Mouse (Mus musculus) intestine, embryonic 14.5 days (tissue): ENCODE measurements around the gene Hdac11. TPM values are rescaled to one million over a fixed set of nuclear protein-coding genes. Genes with fewer than 3 reads are reported as not detected.
A peak's percentile ranks its signal among the peaks of the same experiment; 100 is the strongest.

ENCODE experiments used
- ATAC-seq: fragments of 200-750 bp; cut with Nextera tagmentation; replicated peaks from 2 replicates; pipeline ENCODE4 v1.8.0; 2017; ENCODE audit warnings: low read depth, moderate number of reproducible peaks, moderate TSS enrichment, moderate library complexity; ENCODE audit not compliant: low FRiP score, low TSS enrichment
- DNase-seq: peaks from one replicate; pipeline ENCODE4 v3.0.0-alpha.2; 2018; ENCODE audit warnings: low spot score
- H3K27ac ChIP-seq: fragments of 300-500 bp; sonication (generic); 2 replicates; pipeline ENCODE4 v1.5.1; 2014; ENCODE audit warnings: low read depth, mild to moderate bottlenecking, control low read depth
- H3K27me3 ChIP-seq: fragments of 300-500 bp; sonication (generic); replicated peaks from 2 replicates; pipeline ENCODE4 v1.6.1; 2014; ENCODE audit warnings: low read length, control low read depth; ENCODE audit not compliant: control insufficient read depth, insufficient read depth
- H3K36me3 ChIP-seq: fragments of 300-500 bp; sonication (generic); 2 replicates; pipeline ENCODE4 v1.6.1; 2014; ENCODE audit warnings: low read length, control low read depth; ENCODE audit not compliant: control insufficient read depth, insufficient read depth
- H3K4me1 ChIP-seq: fragments of 300-500 bp; sonication (generic); replicated peaks from 2 replicates; pipeline ENCODE4 v1.6.1; 2014; ENCODE audit warnings: low read length, control low read depth, mixed read lengths; ENCODE audit not compliant: control insufficient read depth, insufficient read depth
- H3K4me2 ChIP-seq: fragments of 300-500 bp; sonication (generic); 2 replicates; pipeline ENCODE4 v1.6.1; 2014; ENCODE audit warnings: low read length
- H3K4me3 ChIP-seq: fragments of 300-500 bp; sonication (generic); 2 replicates; pipeline ENCODE4 v1.5.1; 2014; ENCODE audit warnings: low read depth, low read length, control low read depth, mixed read lengths
- H3K9ac ChIP-seq: fragments of 300-500 bp; sonication (generic); 2 replicates; pipeline ENCODE4 v1.6.1; 2014; ENCODE audit warnings: mild to moderate bottlenecking, low read length
- H3K9me3 ChIP-seq: fragments of 300-500 bp; sonication (generic); 2 replicates; pipeline ENCODE4 v1.6.1; 2016; ENCODE audit warnings: low read length, control low read depth; ENCODE audit not compliant: control insufficient read depth
- WGBS: fragments of 180-500 bp; shearing (Covaris S2); extraction: QIAGEN DNeasy Blood & Tissue Kit; methylation state at CpG from one replicate; pipeline ENCODE4 v1.1.7; 2014; 5-methylcytosine and 5-hydroxymethylcytosine counted together
- polyA plus RNA-seq: library from polyadenylated mRNA; unstranded; fragments of >200 nt; fragmentation: Nextera tagmentation; extraction: Ambion mirVana; gene quantifications from 2 replicates; pipeline ENCODE4 v1.2.1, GENCODE M21; 2014

The Hdac11 gene
- polyA plus RNA-seq, 1 experiment from 2014 or later = 9.6 TPM

- no peak overlapping the region for H3K4me3 ChIP-seq
- H3K36me3 ChIP-seq = peaks cover 11% of the 10 kb centered on the region; the same call in 1 of the 2 replicates
- no peaks in the 10 kb centered on the region for H3K27me3 ChIP-seq
- no peak for DNase-seq
- no peak overlapping the region for H3K9ac ChIP-seq
- no peaks in the 10 kb centered on the region for H3K4me1 ChIP-seq
- H3K27ac ChIP-seq = no peak overlapping the region
- H3K9me3 ChIP-seq = no peaks in the 10 kb centered on the region
- 65% methylated on average over 3 of the region's 3 CpGs for WGBS
- no peak overlapping the region for H3K4me2 ChIP-seq
- ATAC-seq = 0 out of 2 replicates have a peak, but pooled peaks have one; percentile 17
Measured at GRCm38 (mm10) chr6:91167828-91168227, 11.4 kb downstream of the Hdac11 start.

GRCm38 (mm10) chr6:91169129-91169528, 12.7 kb downstream of the Hdac11 start:
- no peak overlapping the region for H3K9ac ChIP-seq
- 82% methylated on average over 8 of the region's 8 CpGs for WGBS
- ATAC-seq = no peak
- H3K27ac ChIP-seq = no peak overlapping the region
- H3K4me3 ChIP-seq = no peak overlapping the region
- no peaks in the 10 kb centered on the region for H3K4me1 ChIP-seq
- no peak for DNase-seq
- no peak overlapping the region for H3K4me2 ChIP-seq
- no peaks in the 10 kb centered on the region for H3K9me3 ChIP-seq
- peaks cover 11% of the 10 kb centered on the region; the same call in 1 of the 2 replicates for H3K36me3 ChIP-seq
- no peaks in the 10 kb centered on the region for H3K27me3 ChIP-seq

- Histone ChIP-seq H3K4me1 (no peaks in the 10 kb centered on the region), H3K4me2 (no peak overlapping the region), H3K4me3 (no peak overlapping the region), H3K9ac (no peak overlapping the region), H3K36me3 (peaks cover 10% of the 10 kb centered on the region; the same call in 1 of the 2 replicates), H3K27ac (no peak overlapping the region), H3K9me3 (no peaks in the 10 kb centered on the region), H3K27me3 (no peaks in the 10 kb centered on the region)
- 77% methylated on average over 3 of the region's 3 CpGs for WGBS
- no peak for DNase-seq
- no peak for ATAC-seq
Measured at GRCm38 (mm10) chr6:91171396-91171895, 15.0 kb downstream of the Hdac11 start.

- no peak overlapping the region for H3K27ac ChIP-seq
- WGBS = 77% methylated on average over 2 of the region's 2 CpGs
- no peaks in the 10 kb centered on the region for H3K4me1 ChIP-seq
- no peaks in the 10 kb centered on the region for H3K27me3 ChIP-seq
- DNase-seq (no peak), ATAC-seq (no peak)
- no peak overlapping the region for H3K9ac ChIP-seq
- peaks cover 6% of the 10 kb centered on the region; the same call in 1 of the 2 replicates for H3K36me3 ChIP-seq
- H3K4me3 ChIP-seq = no peak overlapping the region
- no peaks in the 10 kb centered on the region for H3K9me3 ChIP-seq
- no peak overlapping the region for H3K4me2 ChIP-seq
Measured at GRCm38 (mm10) chr6:91172381-91172780, 15.9 kb downstream of the Hdac11 start.

- ATAC-seq (peak; percentile 28; the same call in 1 of the 2 replicates), DNase-seq (peak; percentile 78)
- Histone ChIP-seq H3K9me3 (no peaks in the 10 kb centered on the region), H3K4me2 (no peak overlapping the region), H3K9ac (no peak overlapping the region), H3K27me3 (no peaks in the 10 kb centered on the region), H3K4me1 (no peaks in the 10 kb centered on the region), H3K36me3 (peaks cover 6% of the 10 kb centered on the region; the same call in 1 of the 2 replicates), H3K4me3 (no peak overlapping the region), H3K27ac (no peak overlapping the region)
- 42% methylated on average over 7 of the region's 7 CpGs for WGBS
Measured at GRCm38 (mm10) chr6:91173221-91173880, 16.9 kb downstream of the Hdac11 start.

- Histone ChIP-seq H3K27ac (no peak overlapping the region), H3K36me3 (peaks cover 4% of the 10 kb centered on the region; the same call in 1 of the 2 replicates), H3K9ac (no peak overlapping the region), H3K4me1 (no peaks in the 10 kb centered on the region), H3K9me3 (no peaks in the 10 kb centered on the region), H3K4me3 (no peak overlapping the region), H3K4me2 (no peak overlapping the region), H3K27me3 (no peaks in the 10 kb centered on the region)
- 0 out of 2 replicates have a peak, but pooled peaks have one; percentile 32 for ATAC-seq
- 65% methylated on average over 3 of the region's 3 CpGs for WGBS
- no peak for DNase-seq
Measured at GRCm38 (mm10) chr6:91174211-91174610, 17.7 kb downstream of the Hdac11 start.

GRCm38 (mm10) chr6:91180767-91181171, 24.3 kb downstream of the Hdac11 start:
- no peaks in the 10 kb centered on the region for H3K27me3 ChIP-seq
- no peaks in the 10 kb centered on the region; the same call in 1 of the 2 replicates for H3K4me1 ChIP-seq
- H3K4me2 ChIP-seq = no peak overlapping the region
- ATAC-seq (0 out of 2 replicates have a peak, but pooled peaks have one; percentile 8), DNase-seq (no peak)
- H3K9ac ChIP-seq = no peak overlapping the region
- no peak overlapping the region for H3K27ac ChIP-seq
- 60% methylated on average over 9 of the region's 9 CpGs for WGBS
- H3K36me3 ChIP-seq = no peaks in the 10 kb centered on the region
- H3K9me3 ChIP-seq = no peaks in the 10 kb centered on the region
- no peak overlapping the region for H3K4me3 ChIP-seq

- Histone ChIP-seq H3K4me2 (no peak overlapping the region), H3K27me3 (no peaks in the 10 kb centered on the region), H3K36me3 (no peaks in the 10 kb centered on the region), H3K9ac (no peak overlapping the region), H3K4me1 (no peaks in the 10 kb centered on the region; the same call in 1 of the 2 replicates), H3K9me3 (no peaks in the 10 kb centered on the region), H3K4me3 (no peak overlapping the region), H3K27ac (no peak overlapping the region)
- whole genome bisulfite sequencing = 88% methylated on average over 2 of the region's 2 CpGs
- no peak for ATAC-seq
- DNase-seq = no peak
Measured at GRCm38 (mm10) chr6:91181320-91181719, 24.9 kb downstream of the Hdac11 start.
